Mouse (Mus musculus) neural tube, embryonic 11.5 days (tissue): ENCODE data around the gene Mau2. TPM values are rescaled to one million over a fixed set of nuclear protein-coding genes. Genes with fewer than 3 reads are reported as not detected.
"Not testable (repeated sequence)": the region's sequence is repeated elsewhere in the genome, so short reads cannot be mapped to it uniquely, and the experiment has no call there.

Experiments used
- ATAC-seq: fragments of 200-750 bp; cut with Nextera tagmentation; 2 replicates; pipeline ENCODE4 v1.8.0; 2017; ENCODE audit warnings: moderate number of reproducible peaks, mild to moderate bottlenecking, moderate TSS enrichment, moderate library complexity; ENCODE audit not compliant: insufficient read depth, low FRiP score, low TSS enrichment
- DNase-seq: peaks from one replicate; pipeline ENCODE4 v3.0.0-alpha.2; 2015; ENCODE audit warnings: low spot score
- H3K27ac ChIP-seq: fragments of 300-500 bp; sonication (generic); 2 replicates; pipeline ENCODE4 v1.5.1; 2014; ENCODE audit warnings: low read depth, mild to moderate bottlenecking, low read length
- H3K27me3 ChIP-seq: fragments of 300-500 bp; sonication (generic); 2 replicates; pipeline ENCODE4 v1.6.1; 2014; ENCODE audit warnings: mild to moderate bottlenecking, low read length, mixed read lengths; ENCODE audit not compliant: control insufficient read depth, insufficient read depth
- H3K36me3 ChIP-seq: fragments of 300-500 bp; sonication (generic); 2 replicates; pipeline ENCODE4 v1.6.1; 2014; ENCODE audit warnings: mild to moderate bottlenecking, low read length, moderate library complexity, mixed read lengths; ENCODE audit not compliant: control insufficient read depth, insufficient read depth
- H3K4me1 ChIP-seq: fragments of 300-500 bp; sonication (generic); 2 replicates; pipeline ENCODE4 v1.6.1; 2014; ENCODE audit warnings: low read length, mixed read lengths; ENCODE audit not compliant: control insufficient read depth, insufficient read depth
- H3K4me2 ChIP-seq: fragments of 300-500 bp; sonication (generic); 2 replicates; pipeline ENCODE4 v1.6.1; 2014; ENCODE audit warnings: low read depth, mild to moderate bottlenecking, moderate library complexity
- H3K4me3 ChIP-seq: fragments of 300-500 bp; sonication (generic); 2 replicates; pipeline ENCODE4 v1.5.1; 2014; ENCODE audit warnings: low read depth, low read length
- H3K9ac ChIP-seq: fragments of 300-500 bp; sonication (generic); 2 replicates; pipeline ENCODE4 v1.6.1; 2014; ENCODE audit warnings: mild to moderate bottlenecking, low read length
- H3K9me3 ChIP-seq: fragments of 300-500 bp; sonication (generic); 2 replicates; pipeline ENCODE4 v1.6.1; 2016; ENCODE audit warnings: low read length; ENCODE audit not compliant: control insufficient read depth
- WGBS: fragments of 180-500 bp; shearing (Covaris S2); extraction: QIAGEN DNeasy Blood & Tissue Kit; methylation state at CpG from one replicate; pipeline ENCODE4 v1.1.7; 2014; 5-methylcytosine and 5-hydroxymethylcytosine counted together
- polyA plus RNA-seq: library from polyadenylated mRNA; unstranded; fragments of >200 nt; fragmentation: Nextera tagmentation; extraction: Ambion mirVana; gene quantifications from 2 replicates; pipeline ENCODE4 v1.2.1, GENCODE M21; 2014

Mau2 gene
- polyA plus RNA-seq, 1 experiment from 2014 or later, result 62.1 TPM

- DNase-seq, result peak; percentile 99
- under 1% methylated on average over 79 of the region's 87 CpGs for WGBS
- Histone ChIP-seq H3K9me3 (no peaks in the 10 kb centered on the region), H3K27ac (peak within 1 kb of the TSS; percentile 95), H3K4me2 (peak within 1 kb of the TSS; percentile 91), H3K36me3 (no peaks in the 10 kb centered on the region), H3K4me1 (0 out of 2 replicates have a peak, but pooled peaks cover 2% of the 10 kb centered on the region), H3K27me3 (no peaks in the 10 kb centered on the region), H3K9ac (peak within 1 kb of the TSS; percentile 76), H3K4me3 (peak within 1 kb of the TSS; percentile 92)
- ATAC-seq, result peak; percentile 100
Observed at GRCm38 (mm10) chr8:69995776-69996588, 46.6 kb downstream of the Mau2 start, which contains the start of gene Gatad2a. TSS of gene Gatad2a (minus strand) at chr8:69996384.

- no peaks in the 10 kb centered on the region for H3K27me3 ChIP-seq
Observed at GRCm38 (mm10) chr8:69995422-69995775, 47.1 kb downstream of the Mau2 start.

GRCm38 (mm10) chr8:69988936-69989335, 53.6 kb downstream of the Mau2 start:
- not testable (repeated sequence) for H3K4me2 ChIP-seq, H3K27ac ChIP-seq, H3K4me3 ChIP-seq, DNase-seq, H3K9me3 ChIP-seq, H3K36me3 ChIP-seq, H3K4me1 ChIP-seq, H3K9ac ChIP-seq, ATAC-seq, H3K27me3 ChIP-seq
- 91% methylated on average over 6 of the region's 7 CpGs for WGBS

More at GRCm38 (mm10) chr8:69995422-69995775, 47.1 kb downstream of the Mau2 start:
- H3K4me1 ChIP-seq, result 0 out of 2 replicates have a peak, but pooled peaks cover 2% of the 10 kb centered on the region
- H3K4me2 ChIP-seq, result peak overlapping the region; percentile 91
- peak overlapping the region; percentile 95 for H3K27ac ChIP-seq
- DNase-seq, result no peak
- no peak for ATAC-seq
- H3K9me3 ChIP-seq, result no peaks in the 10 kb centered on the region
- H3K36me3 ChIP-seq, result no peaks in the 10 kb centered on the region
- peak overlapping the region; percentile 92 for H3K4me3 ChIP-seq
- under 1% methylated on average over 7 of the region's 7 CpGs for WGBS
- H3K9ac ChIP-seq, result peak overlapping the region; percentile 76

- no peaks in the 10 kb centered on the region for H3K27me3 ChIP-seq
- H3K9me3 ChIP-seq, result no peaks in the 10 kb centered on the region
- DNase-seq, result no peak
- H3K27ac ChIP-seq, result no peak overlapping the region
- H3K9ac ChIP-seq, result no peak overlapping the region
- H3K4me2 ChIP-seq, result no peak overlapping the region
- no peaks in the 10 kb centered on the region for H3K4me1 ChIP-seq
- ATAC-seq, result no peak
- no peaks in the 10 kb centered on the region for H3K36me3 ChIP-seq
- no peak overlapping the region for H3K4me3 ChIP-seq
Observed at GRCm38 (mm10) chr8:69987744-69988143, 54.8 kb downstream of the Mau2 start.

GRCm38 (mm10) chr8:69984876-69985553, 57.5 kb downstream of the Mau2 start:
- no peaks in the 10 kb centered on the region for H3K9me3 ChIP-seq
- ATAC-seq (no peak), DNase-seq (no peak)
- H3K36me3 ChIP-seq, result no peaks in the 10 kb centered on the region
- H3K4me1 ChIP-seq, result no peaks in the 10 kb centered on the region
- H3K27ac ChIP-seq, result no peak overlapping the region
- no peak overlapping the region for H3K4me2 ChIP-seq
- no peak overlapping the region for H3K4me3 ChIP-seq
- no peaks in the 10 kb centered on the region for H3K27me3 ChIP-seq
- WGBS, result 77% methylated on average over 2 of the region's 2 CpGs
- no peak overlapping the region for H3K9ac ChIP-seq

- no peak for ATAC-seq
- H3K36me3 ChIP-seq, result no peaks in the 10 kb centered on the region
Observed at GRCm38 (mm10) chr8:69978456-69978855, 64.1 kb downstream of the Mau2 start.

GRCm38 (mm10) chr8:69974806-69975205, 67.7 kb downstream of the Mau2 start:
- 0 out of 2 replicates have a peak overlapping the region, but pooled peaks have one; percentile 27 for H3K27ac ChIP-seq

More at GRCm38 (mm10) chr8:69978456-69978855, 64.1 kb downstream of the Mau2 start:
- no peak overlapping the region for H3K27ac ChIP-seq
- 92% methylated on average over 4 of the region's 4 CpGs for WGBS
- no peaks in the 10 kb centered on the region for H3K27me3 ChIP-seq
- no peaks in the 10 kb centered on the region for H3K9me3 ChIP-seq
- H3K9ac ChIP-seq, result no peak overlapping the region
- no peak overlapping the region for H3K4me2 ChIP-seq
- DNase-seq, result no peak
- no peak overlapping the region for H3K4me3 ChIP-seq
- peaks cover 4% of the 10 kb centered on the region for H3K4me1 ChIP-seq

GRCm38 (mm10) chr8:69974194-69974614, 68.3 kb downstream of the Mau2 start:
- under 1% methylated on average over 45 of the region's 50 CpGs for WGBS
- no peaks in the 10 kb centered on the region for H3K27me3 ChIP-seq
- peak overlapping the region; percentile 96 for H3K4me3 ChIP-seq
- DNase-seq (peak; percentile 97), ATAC-seq (peak; percentile 92)
- peak overlapping the region; percentile 81 for H3K4me2 ChIP-seq
- H3K27ac ChIP-seq, result peak overlapping the region; percentile 67
- peaks cover 26% of the 10 kb centered on the region for H3K4me1 ChIP-seq
- no peaks in the 10 kb centered on the region for H3K9me3 ChIP-seq
- H3K36me3 ChIP-seq, result no peaks in the 10 kb centered on the region
- peak overlapping the region; percentile 85 for H3K9ac ChIP-seq

More at GRCm38 (mm10) chr8:69974806-69975205, 67.7 kb downstream of the Mau2 start:
- Histone ChIP-seq H3K4me3 (peak overlapping the region; percentile 96), H3K4me1 (peaks cover 26% of the 10 kb centered on the region), H3K4me2 (peak overlapping the region; percentile 81), H3K9ac (peak overlapping the region; percentile 42; the same call in 1 of the 2 replicates), H3K36me3 (no peaks in the 10 kb centered on the region), H3K9me3 (no peaks in the 10 kb centered on the region), H3K27me3 (no peaks in the 10 kb centered on the region)
- whole genome bisulfite sequencing, result 36% methylated on average over 5 of the region's 5 CpGs
- ATAC-seq, result no peak
- no peak for DNase-seq
